Mouse (Mus musculus): Measurements from ENCODE around the gene Dedd2.

DNA sequence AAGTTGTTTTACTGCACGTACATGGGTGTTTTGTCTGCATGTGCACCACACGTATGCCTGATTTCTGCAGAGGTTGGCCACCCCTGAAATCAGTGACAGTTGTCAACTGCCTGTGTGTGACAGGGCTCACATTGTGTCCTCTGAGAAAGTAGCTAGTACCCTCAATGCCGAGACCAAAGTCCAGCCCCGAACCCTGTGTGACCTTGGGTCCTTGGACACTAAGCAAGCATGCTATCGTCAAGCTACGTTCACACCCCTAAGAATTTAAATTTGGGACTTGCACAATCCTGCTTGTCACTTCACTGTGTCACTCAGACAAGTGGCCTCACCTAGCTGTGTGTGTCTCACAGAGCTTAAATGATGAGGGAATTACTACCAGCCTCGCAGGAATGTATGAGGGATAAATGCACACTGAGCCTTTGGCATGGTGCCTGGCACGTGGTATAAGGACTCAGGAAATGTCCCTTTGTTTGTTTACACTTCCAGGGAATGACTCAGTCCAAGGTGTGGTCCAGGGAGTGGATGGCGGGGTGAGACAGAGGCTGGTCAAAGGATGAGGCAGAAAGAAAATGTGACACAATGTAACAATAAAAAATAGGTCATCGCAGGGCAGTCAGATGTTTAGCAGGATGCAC lies 22.9 kb downstream of the Dedd2 start:
- TF ChIP-seq ZC3H11A (IDR thresholded peaks at IDR 0.05; ENCODE audit: low read depth, low read length) (no peak), GATA1 (IDR thresholded peaks at IDR 0.05; ENCODE audit: low read depth, low read length) (no peak), CTCF (IDR thresholded peaks at IDR 0.05 in 2 of 3, conservative IDR thresholded peaks at IDR 0.05 in 1 of 3; ENCODE audit: control insufficient read depth in 1 of 3, insufficient read depth in 1 of 3, low read depth in 2 of 3, low read length in 3 of 3, poor library complexity in 1 of 3, severe bottlenecking in 1 of 3) (no peak), POLR2AphosphoS2 (IDR thresholded peaks at IDR 0.05; ENCODE audit: low read length) (no peak), ETS1 (IDR thresholded peaks at IDR 0.05; ENCODE audit: low read depth, low read length) (no peak)
